Mouse (Mus musculus): Measurements from ENCODE around the gene Gm28051. TPM values are rescaled to one million over a fixed set of nuclear protein-coding genes. Genes with fewer than 3 reads are reported as not detected.

The Gm28051 gene
- polyA plus RNA-seq, 1 experiment = not detected

DNA sequence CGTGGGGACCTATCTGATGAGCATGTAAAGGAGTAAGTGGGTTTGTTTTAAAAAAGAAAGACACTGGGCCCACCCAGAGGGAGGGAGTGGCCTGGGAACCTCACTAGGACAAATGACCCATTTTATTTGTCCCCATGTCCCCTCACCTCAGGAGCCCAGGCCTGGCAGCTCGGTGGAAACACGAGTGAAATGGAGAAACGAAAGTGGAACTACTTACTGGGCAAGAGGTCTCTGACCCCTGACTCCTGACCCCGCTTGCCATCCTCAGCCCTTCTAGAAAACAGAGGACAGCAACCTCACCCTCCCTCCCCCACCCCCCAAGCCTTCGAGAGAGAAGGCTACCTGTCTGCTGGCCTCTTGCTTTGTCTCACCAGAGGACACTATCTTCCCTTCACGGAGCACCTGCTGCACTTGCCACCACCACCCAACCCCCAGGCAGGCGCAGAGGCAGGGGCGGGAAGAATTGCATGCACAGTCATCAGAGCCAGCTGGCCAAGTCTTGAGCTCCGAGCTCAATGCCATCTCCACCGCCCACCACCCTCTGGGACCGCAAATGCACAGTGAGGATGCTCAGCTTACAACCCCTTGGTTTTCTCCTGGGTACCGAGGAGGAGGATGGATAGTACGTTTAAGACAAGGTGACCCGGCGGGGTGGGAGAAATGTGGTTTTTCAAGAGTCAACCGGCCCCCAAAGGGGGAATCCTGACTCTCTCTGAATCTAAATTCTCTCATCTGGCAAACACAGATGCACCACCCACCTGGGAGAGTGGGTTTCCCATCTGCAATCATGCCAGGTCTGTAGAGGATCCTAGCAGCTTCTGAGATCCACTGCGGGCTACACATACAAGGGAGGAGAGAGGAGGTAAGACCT lies 62.0 kb downstream of the Gm28051 start:
- WGBS = 69% methylated on average over 18 of the region's 18 CpGs
- DNase-seq (ENCODE audit: low read depth, low spot score) = no peak

DNA sequence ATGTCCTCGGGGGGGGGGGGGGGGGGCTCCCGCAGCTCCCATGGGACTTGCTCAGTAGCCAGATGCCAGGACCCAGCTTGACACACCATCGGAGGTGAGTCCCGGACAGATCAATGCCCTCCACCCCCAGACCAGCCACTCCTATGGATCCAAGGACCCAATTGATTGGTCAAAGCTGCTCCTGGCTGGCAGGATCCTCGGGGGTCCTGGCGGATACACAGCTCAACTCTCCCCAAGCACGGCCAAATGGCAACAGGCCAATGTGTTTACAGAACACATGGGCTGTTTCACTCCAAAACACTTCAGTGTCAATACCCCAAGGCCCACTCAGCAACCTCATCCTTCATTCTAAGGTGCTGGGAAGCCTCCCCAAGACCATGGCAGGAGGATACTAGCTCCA lies 65.8 kb downstream of the Gm28051 start:
- no peak for DNase-seq (ENCODE audit: low read depth, low spot score)
- WGBS = 68% methylated on average over 7 of the region's 7 CpGs

DNA sequence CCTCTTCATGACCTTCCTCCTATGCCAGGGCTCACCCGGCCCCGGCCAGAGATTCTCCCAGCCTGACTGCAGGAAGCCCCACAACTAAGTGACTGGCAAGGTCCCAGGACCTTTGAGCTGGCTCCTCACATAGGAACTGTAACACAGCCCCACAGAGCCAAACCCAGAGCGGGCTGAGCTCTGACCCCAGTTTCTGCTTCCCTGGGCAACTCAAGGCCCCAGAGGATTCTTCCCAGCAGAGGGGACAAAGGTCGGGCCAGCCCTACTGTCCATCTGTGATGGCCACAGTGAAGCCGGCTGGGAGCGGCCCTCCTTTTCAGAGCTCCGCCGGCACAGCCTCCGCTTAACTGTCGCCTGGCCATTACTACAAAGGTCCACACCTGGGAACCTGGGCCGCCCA lies 66.4 kb downstream of the Gm28051 start:
- WGBS = 21% methylated on average over 11 of the region's 11 CpGs
- DNase-seq (ENCODE audit: low read depth, low spot score) = no peak

DNA sequence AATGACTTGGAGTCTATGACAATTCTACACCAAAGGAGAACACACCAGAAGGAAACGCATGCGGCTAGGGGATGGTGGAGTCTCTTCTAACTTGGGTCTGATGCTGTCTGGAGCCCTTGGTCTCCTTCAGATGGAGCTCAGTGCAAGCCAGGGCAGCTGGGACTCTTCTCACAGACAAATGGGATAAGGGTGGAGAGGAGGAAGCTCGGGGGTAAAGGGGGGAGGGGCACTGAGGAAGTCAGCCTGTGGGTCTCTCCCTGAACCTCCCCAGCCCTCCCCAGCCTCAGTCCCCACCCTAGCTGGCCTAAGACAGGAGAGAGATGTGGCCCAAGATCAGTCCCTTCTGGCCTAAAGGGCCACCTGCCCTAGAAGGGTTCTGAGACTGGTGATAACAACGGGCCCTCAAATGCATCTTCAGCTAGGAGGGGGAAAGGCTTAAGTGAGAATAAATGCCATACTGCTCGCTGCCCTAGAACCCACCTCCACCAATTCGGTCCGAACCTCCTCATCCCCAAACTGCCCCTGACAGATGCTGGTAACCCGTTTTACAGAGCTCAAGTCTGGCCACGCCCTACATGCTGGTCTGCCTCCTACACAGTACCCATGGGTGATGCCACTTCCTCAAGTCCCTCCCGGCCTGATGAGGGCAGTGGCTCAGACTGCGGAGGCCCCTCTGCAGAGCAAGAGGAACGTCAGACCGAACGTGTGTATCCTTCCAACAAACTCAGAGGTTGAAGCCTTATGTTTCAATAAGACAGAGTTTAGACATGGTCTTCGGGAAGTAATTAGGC lies 67.6 kb downstream of the Gm28051 start:
- no peak for DNase-seq (ENCODE audit: low read depth, low spot score)

DNA sequence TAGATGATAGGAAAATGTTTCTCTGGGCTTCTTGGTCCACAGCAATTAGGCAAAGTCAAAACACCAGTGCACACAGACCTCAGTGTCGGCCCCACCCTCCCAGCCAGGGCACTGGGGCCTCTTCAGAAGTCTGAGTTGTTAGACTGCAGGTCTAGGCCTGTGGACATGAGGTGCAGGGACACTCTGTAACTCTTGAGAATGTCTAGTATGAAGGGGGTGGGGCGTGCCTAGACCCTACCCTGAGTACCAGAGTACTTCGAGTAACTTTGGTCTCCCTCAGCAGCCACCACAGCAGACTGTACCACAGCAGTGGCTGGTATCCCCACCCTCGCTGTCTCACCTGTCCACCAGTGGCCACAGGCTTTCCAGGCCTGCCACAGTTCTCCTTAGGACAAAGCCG lies 71.2 kb downstream of the Gm28051 start:
- DNase-seq (ENCODE audit: low read depth, low spot score) = no peak
- 70% methylated on average over 5 of the region's 5 CpGs for WGBS

More for the DNA sequence above, 67.6 kb downstream of the Gm28051 start:
- 53% methylated on average over 15 of the region's 15 CpGs for WGBS

DNA sequence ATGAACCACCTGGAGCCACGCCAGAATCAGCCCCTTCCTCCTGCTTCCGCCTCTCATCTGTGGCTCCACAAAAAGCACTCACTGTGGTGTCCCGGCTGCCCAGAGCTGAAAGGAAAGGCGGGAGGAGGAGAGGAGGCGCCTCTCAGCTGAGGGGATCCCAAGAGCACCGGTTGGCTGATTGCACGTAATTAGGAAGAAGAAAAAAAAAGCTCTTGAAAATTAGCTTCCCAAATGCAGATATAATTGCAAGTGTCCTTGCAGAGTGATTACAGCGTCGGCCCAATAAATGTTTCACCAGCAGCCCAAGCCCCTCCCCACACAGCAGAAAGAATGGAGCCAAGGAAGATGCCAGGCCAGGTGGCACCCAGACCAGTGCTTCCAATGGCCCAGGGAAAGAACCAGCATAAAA lies 72.0 kb downstream of the Gm28051 start:
- DNase-seq (ENCODE audit: low read depth, low spot score) = no peak
- WGBS = 26% methylated on average over 9 of the region's 9 CpGs

DNA sequence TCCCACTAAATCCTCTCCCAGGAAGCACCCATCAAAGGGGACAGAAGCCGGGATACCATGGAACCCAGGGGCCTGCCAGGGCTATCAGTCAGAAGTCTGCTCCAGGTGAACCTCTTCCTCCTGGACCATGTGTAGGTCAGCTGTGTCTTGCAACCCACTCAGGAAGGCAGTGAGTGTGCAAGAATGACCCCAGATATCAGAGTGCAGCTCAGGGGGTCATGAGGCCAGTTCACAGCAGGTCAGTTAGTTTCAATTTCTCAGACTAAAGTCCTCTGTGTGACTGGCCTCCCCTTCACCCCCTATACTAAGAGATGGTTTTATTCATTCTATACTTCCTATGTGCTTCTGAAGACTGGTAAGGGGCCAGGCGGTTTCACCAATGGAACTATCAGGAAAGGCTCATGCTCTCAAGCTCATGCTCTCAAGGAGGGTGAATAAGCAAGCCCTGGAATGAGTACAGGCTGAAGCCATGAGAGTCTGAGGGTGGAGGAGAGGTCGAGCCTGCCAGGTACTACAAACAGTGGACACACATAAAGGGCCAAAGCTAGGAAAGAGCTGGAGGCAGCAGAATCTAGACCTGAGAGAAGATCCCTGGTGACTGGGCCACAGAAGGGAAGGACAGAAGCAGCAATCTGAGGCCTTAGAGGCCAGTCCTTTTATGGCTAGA lies 72.7 kb downstream of the Gm28051 start:
- WGBS = 57% methylated on average over 3 of the region's 3 CpGs
- DNase-seq (ENCODE audit: low read depth, low spot score) = no peak

DNA sequence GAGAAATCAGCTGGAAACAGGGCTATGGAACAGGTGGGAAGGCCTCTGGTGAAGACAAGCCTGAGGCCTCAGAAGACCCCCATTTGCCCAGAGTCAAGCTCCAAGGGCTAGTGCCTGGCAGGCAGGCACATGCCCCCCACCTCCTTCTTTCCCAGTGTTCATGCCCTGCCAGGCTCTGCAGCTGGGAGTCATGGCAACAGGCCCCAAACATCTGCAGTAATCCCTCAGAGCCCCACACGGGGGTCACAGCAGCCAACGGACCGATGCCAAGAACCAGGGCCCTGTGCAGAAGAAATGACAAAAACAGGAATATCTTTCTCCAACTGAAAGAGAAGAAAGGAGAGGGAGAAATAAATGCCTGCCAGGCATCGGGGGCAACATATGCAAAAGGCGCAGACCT lies 73.6 kb downstream of the Gm28051 start:
- WGBS = 64% methylated on average over 5 of the region's 5 CpGs
- DNase-seq (ENCODE audit: low read depth, low spot score) = no peak

DNA sequence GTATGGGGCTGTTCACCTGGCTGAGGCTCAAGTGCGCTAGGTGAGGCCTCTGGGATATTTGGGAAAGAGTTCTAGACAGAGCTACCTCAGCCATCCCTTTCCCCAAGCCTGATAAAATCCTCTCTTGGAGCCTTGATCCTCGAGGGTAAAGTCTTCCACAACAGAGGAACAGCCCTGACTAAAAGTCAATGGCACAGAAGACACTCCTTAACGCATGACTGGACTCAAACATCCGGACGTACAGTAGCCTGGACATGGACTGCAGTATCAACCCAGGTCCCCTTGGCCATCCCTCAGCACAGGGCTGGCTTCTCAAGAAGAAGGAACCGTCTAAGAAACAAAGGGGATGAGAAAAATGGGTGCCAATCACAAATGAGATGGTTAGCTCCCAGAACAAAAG lies 74.1 kb downstream of the Gm28051 start:
- WGBS = 46% methylated on average over 6 of the region's 6 CpGs
- DNase-seq (ENCODE audit: low read depth, low spot score) = no peak

DNA sequence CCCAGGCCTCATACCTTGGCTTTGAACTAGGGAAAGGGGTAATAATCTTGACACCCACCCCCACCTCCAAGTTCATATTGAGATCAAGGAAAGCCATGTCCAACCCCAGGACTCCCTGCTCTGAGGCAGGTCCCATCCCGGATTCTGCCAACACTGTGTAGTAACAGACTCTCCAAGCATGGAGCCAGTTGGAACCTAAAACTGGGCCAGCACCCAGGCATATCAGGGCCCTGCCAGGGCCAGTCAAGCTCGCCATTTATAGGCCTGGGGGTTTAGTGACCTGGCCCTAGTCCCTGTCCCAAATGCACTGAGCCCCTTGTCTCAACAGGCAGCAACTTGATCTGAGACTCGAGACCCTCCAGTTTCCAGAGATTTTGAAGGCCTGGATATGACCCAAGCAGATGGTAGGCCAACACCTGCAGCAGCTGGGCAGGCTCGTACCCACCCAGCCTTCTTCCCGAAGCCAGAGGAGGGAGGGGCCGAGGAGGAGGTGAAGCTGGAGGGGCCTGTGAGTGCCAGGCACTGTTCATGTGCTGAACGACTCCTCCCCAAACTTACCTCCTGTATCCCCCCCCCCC lies 74.8 kb downstream of the Gm28051 start:
- WGBS = 27% methylated on average over 7 of the region's 7 CpGs
- no peak for DNase-seq (ENCODE audit: low read depth, low spot score)

DNA sequence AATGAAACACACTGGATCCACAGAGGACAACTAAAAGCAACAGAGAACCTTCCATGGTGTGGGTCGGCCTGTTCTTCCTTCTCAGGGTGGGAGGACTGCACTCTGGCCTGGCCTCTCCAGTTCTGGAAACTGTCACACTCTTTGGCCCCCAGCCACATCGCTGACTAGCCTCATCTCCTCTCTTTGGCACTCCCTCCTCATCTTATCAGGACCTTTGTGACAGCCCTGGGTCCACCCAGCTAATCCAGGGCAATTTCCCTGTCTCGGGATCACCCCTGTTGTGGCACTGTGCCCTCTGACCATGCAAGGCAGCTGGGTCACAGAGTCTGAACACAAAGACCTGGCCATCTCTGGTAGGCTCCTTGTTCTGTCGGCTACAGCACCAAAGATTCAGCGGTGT lies 75.5 kb downstream of the Gm28051 start:
- WGBS = 29% methylated on average over 5 of the region's 5 CpGs

DNA sequence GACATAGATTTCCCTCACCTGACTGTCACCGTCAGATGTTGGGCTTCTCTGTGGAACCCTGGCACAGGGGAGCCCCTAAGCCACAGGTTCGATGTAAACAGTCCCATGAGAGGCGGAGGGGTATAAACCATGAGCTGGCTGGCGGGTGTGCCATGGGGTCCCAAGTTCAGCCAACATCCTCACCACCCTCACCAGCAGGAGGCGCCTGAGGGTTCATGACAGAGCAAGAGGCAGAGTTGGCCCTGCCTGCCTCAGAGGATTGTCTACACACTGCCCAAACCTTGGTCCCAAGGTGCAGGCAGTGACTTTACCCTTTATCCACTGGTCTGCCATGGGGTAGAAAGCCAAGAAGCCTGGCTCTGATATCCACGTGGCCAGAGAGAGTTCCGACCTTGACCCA lies 76.0 kb downstream of the Gm28051 start:
- WGBS = 50% methylated on average over 7 of the region's 7 CpGs
- DNase-seq (ENCODE audit: low read depth, low spot score) = no peak

More for the DNA sequence above, 75.5 kb downstream of the Gm28051 start:
- peak; percentile 92 for DNase-seq (ENCODE audit: low read depth, low spot score)

DNA sequence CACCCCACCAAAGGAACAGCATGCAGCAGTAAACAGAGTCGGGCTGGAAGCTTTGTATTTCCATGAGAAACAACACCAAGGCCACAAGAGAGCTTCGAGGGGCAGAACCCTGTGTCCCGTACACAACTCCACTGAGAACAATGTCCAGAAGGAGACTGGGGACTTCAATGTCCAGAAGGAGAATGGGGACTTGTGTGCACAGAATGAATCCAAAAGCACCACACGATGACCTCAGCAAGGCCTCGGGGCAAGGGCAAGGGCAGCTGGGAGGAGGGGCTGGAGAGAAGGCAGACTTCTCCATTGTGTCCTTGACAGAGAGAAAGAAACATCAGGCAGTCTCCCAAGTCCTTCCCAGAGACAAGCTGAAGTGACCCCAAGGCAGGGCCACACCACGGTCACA lies 78.7 kb downstream of the Gm28051 start:
- WGBS = 67% methylated on average over 6 of the region's 6 CpGs
- DNase-seq (ENCODE audit: low read depth, low spot score) = no peak

DNA sequence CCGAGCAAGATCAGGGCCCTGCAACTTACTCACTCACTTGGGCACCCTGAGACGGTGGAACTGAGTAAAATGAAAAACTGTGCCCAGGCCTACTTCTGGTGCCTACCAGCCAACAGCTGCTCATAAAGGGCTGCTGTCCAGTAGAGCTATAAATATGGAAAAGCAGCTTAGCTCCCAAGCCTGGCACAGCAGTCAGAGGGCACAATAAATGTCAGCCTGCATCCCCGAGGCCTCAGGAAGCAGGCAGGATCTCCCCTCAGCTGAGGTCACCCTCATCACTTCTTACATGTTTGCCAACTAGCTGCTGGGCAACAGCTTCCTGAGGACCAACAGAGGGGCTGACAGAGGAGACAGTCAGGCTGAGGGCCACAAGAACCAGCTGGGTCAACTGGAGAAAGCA lies 80.5 kb downstream of the Gm28051 start:
- no peak for DNase-seq (ENCODE audit: low read depth, low spot score)
- WGBS = 71% methylated on average over 3 of the region's 3 CpGs

DNA sequence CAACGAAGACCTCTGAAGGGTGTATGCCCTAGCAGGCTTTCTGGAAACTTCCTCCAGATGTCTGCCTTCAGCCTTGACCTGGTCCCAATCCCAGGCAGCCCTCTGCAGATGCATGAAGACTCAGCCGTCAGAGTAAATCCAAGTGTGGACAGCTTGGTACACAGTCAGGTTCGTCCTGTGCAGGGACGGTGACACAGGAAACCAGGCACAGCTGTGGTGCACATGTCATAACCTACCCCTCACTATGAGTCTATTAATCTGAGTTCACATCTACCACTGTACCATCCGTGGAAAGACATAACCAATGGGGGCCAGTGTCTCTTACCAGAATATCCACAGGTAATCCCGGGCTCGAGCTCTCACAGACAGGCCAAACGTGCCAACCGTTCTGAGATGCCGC lies 83.0 kb downstream of the Gm28051 start:
- DNase-seq (ENCODE audit: low read depth, low spot score) = no peak

DNA sequence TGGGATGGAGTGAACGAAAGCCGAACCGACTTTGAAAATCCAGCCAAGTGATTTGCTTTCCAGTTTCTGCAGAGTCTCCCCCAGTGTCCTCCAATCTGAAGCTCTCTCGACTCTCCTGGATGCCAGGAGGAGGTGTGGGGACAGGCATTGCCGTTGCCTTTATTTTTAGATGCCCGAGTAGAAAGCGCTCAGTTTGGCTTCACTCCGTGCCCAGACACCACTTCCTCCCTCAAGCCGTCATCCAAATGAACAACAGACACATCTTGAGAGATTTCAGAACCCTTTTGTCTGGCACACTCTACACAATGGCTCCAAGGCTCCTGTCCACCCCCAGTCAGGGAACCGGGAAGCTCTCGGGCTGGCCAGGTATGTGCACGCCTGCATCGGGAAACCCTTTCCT lies 83.4 kb downstream of the Gm28051 start:
- WGBS = 84% methylated on average over 13 of the region's 13 CpGs
- no peak for DNase-seq (ENCODE audit: low read depth, low spot score)

More for the DNA sequence above, 83.0 kb downstream of the Gm28051 start:
- 86% methylated on average over 10 of the region's 10 CpGs for whole genome bisulfite sequencing

DNA sequence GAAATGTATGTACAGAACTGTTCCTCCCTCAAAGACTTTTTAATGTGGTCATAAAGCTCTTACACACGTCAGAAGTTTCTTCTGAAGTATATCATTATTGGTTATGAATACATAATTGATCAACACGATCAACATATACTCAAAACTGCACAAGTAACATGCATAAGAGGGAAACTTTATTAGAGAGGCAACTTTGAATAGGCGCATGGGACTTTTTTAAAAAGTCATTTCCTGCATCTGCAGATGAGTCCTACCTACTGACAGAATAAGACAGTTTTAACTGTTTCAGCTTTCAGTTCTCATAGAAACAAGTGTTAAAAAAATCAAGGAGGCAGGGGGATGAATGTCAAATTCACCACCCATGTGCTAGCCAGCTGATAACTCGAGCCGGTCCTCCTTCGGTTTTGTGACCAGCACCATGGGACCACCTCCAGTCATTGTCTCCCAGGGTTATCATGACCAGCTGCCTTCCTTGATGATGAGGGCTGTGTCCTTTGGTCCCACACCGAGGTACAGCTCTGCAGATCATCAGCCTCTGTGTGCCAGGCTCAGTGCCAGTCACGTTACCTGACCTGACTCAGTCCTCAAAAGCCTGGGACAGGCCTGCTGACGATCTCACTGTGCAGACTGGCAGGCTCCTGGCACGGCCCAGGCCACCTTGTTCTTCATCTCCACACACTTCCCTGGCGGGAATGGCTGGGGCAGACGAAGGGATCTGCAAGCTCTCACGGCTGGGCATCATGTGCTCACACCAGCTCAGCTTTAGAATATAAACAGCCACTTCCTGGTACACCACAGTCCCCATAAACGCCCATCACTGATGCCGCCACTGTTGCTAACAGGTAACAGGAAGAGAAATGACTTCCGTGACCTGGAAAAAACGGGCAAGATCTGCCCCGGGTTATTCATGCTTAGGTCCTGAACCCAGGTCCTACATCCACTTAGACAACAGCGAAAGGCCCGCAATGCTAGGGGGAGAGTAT lies 84.4 kb downstream of the Gm28051 start:
- WGBS = 41% methylated on average over 20 of the region's 20 CpGs
- no peak for DNase-seq (ENCODE audit: low read depth, low spot score)

DNA sequence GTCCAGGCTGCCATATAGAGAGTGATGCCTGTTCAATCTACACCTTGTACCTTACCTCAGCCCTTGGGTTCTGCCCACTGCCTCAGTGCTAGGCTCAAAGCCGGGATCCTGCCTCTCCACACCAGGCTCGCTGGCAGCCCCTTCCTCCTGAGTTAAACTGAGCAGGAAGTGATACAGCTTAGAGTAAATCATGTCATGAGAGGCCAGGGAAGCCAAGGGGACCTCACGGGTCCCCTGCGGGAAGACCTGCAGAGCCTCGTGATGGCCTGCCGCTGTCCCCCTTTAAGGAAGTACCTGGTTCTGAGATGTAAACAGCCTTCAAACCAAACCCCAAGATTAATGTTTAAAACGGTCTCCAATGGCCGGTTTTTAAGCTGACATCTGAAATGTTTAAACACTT lies 85.4 kb downstream of the Gm28051 start:
- no peak for DNase-seq (ENCODE audit: low read depth, low spot score)
- 50% methylated on average over 8 of the region's 8 CpGs for WGBS

DNA sequence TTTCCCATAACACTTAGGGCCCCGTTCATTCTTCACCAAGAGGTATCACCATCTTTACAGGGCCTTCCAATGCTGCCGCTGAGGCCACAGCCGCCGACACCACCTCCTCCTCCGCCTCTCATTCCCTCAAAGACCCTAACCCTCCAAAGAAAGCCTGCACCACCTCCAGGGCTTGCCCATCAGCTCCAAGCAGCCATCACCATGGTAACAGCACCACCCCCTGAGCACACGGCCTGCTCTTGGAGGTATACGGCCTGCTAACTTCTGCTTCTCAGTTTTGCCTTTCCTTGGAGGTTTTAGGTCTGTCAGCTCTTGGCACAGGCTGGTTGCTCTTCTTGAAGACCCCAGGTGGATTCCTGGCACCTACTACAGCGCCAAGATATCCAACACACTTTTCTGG lies 86.7 kb downstream of the Gm28051 start:
- WGBS = 84% methylated on average over 8 of the region's 8 CpGs
- DNase-seq (ENCODE audit: low read depth, low spot score) = no peak
